Mouse (Mus musculus): ENCODE data around the gene Serpini1.
"Not testable (repeated sequence)": the region's sequence is repeated elsewhere in the genome, so short reads cannot be mapped to it uniquely, and the experiment has no call there.

Serpini1 gene

DNA sequence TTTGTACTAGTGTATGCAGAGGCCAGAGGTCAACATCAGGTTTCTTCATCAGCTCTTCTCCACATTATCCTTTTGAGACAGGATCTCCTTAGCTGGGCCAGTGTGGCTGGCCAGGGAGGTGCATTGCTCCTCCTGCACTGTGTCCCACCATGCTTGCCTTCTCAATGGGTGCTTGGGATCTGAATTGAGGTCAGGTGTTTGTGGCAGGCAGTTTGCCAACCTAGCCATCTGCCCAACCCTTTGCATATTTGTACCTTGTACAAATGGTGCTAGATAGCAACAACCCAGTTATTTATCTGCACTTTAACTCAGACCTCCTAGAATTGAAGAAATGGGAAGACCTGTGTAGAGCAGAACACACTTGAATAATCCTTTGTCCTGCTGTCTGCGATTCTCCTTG is 78.3 kb downstream of the Serpini1 start:
- DNase-seq (ENCODE audit: extremely low spot score, low read depth, low spot score), result no peak

DNA sequence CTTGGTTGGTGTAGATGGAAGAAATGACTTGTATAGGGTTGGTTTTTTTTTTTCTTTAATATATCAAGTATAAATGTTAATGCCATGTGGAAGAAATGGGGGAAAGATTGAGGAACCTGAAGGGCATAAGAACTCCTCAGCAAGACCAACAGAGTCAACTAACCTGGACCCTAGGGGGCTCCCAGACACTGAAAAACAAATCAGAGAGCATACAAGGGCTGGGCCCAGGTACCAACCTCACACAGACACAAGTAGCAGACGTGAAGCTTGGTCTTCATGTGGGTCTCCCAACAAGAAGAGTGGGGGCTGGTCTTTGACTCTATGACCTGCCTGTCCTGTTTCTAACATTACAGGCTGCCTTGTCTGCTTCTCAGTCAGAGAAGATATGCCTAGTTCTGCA is 82.2 kb downstream of the Serpini1 start:
- DNase-seq (ENCODE audit: extremely low spot score, low read depth, low spot score), result no peak

DNA sequence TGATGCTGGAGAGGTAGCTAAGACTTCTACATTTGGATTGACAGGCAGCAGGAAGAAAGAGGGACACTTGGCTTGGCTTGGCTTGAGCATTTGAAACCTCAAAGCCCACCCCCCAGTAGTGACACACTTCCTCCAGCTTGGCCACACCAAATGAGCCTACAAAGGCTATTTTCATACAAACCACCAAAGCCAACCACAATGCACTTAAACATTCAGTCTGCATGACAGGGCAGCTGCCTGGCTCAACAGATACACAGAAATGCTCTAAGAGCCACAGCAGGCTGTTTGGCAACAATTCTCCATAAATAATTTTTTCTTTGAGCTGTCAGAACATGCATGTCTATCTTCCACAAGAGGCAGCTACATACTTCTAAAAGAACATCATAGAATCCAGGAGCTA is 90.2 kb downstream of the Serpini1 start:
- DNase-seq (ENCODE audit: extremely low spot score, low read depth, low spot score), result no peak

DNA sequence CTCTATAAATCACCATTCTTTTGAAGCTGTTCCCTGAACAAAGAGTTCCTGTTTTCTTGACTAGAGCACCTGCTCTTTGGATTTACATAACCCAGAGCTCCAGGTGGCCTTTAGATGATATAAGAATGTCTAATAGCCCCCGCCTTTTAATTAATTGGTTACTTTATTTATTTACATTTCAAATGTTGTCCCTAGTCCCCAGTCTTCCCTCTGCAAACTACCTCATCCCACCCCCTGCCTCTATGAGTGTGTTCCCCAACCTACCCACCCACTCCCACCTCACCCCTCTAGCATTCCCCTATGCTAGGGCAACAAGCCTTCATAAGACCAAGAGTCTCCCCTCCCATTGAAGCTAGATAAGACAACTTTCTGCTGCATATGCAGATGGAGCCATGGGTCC is 90.9 kb downstream of the Serpini1 start:
- no peak for DNase-seq (ENCODE audit: extremely low spot score, low read depth, low spot score)

DNA sequence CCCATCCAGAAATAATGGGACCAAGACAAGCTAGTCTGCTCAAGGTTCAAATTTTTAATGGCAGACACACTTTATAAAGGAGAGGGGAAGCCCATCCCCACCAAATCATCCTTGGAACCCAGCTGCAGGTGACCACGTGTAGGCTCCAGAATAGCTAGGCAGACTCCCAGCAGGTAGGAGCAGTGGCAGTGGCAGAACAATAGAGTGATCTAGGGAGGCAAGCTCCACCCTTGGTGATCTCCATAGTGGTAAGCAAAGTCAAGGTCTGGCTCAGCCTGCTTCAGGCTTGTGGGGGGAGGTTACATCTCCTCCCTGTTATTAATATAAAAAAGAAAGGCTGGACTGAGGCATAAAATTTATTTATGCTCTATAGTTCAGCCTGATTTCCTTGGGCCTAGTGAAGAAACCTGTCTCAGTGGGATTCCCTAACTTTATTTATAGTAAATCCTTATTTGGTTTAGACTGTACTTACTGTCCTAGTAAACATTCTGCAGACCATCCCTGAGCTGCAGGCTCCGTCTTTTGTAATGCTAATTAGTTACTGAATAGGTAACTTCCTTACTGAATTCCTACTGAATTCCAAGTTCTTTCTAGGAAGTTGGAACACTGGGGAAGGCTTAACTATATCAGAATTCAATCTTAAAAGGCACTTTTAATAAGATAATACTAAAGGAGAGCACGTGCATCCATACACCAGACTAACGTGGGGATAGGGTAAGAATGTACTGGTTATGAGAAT is 93.2 kb downstream of the Serpini1 start:
- DNase-seq (ENCODE audit: extremely low spot score, low read depth, low spot score), result not testable (repeated sequence)

DNA sequence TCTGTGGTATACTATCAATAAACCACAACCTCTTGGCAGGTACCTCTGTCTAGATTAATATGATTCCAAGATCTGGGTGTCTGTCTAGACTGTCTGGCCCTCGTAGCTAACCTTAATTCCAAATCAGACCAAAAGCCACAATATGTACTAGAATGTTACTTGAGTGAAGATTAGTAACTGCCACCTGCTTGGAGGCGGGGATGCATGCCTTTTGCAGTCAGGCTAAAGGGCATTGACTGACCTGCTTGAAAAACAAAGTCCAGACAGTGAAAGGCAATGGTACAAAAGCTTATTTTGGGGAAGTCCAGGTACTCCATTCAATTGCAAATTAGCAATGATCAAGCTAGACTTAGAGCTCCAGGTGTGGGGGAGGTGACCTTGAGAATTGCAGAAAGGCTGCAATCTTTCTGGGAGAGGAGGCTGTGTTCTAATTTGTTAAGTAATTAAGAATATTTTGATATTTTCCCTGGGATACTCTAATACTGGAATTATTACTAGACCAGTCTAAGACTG is 94.3 kb downstream of the Serpini1 start:
- no peak for DNase-seq (ENCODE audit: extremely low spot score, low read depth, low spot score)

DNA sequence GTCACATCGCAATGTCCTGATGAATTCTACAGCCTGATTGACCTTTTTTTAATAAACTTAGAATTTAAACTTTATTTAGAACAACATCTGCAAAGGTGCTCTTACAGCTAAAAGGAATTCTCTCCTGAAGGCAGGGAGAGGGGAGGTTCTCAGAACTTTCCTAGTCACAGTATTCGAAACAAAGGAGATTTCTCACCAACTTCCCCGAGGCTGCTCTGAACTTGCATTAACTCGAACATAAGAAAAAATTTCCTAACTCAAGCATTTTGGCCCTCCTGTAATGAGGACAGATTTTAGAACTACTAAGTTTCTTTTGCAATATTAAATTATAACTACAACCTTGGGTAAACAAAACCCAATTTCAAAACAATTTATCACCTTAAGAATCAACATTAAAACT is 96.6 kb downstream of the Serpini1 start:
- DNase-seq (ENCODE audit: extremely low spot score, low read depth, low spot score), result not testable (repeated sequence)

DNA sequence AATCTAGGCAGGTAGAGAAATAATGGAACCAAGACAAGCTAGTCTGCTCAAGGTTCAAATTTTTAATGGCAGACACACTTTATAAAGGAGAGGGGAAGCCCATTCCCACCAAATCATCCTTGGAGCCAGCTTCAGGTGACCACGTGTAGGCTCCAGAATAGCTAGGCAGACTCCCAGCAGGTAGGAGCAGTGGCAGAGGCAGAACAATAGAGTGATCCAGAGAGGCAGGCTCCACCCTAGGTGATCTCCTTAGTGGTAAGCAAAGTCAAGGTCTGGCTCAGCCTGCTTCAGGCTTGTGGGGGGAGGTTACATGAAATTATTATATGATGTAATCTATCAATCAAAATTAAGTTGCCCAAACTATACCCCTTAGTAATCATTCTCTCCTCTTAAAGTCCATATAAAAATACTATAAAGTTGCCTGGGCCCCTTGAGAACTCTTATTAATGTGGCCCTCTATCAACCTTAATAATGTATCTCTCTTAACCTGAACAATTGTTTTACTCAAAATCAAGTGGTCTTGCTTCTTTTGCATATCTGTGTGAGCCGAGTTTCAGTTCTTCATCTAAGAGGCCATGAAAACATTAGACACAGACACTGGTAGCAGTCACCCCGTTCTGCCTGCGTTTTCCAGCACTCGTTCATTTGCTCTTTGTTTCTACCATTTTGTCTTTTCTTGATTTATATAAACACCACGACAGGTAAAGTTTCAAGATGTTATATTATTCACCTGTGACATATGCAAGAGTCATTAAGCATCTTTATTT is 98.4 kb downstream of the Serpini1 start:
- DNase-seq (ENCODE audit: extremely low spot score, low read depth, low spot score), result no peak

DNA sequence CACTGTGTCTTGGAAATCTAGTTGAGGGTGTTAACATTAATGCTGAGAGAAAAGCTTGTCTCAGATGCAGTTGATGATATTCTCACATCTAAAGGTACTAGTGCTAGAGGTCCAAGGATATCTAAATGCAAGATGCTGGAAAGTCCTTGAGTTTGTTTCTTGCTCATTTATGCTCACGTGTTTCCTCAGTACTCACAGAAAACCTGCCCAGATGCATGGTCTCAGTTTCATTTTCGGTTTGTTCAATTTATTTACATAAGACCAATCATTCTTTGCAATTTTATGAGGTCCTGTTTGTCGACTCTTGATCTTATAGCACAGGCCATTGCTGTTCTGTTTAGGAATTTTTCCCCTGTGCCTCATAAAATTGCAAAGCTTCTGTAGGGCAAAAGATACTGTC is 109.6 kb downstream of the Serpini1 start:
- DNase-seq (ENCODE audit: extremely low spot score, low read depth, low spot score), result no peak

DNA sequence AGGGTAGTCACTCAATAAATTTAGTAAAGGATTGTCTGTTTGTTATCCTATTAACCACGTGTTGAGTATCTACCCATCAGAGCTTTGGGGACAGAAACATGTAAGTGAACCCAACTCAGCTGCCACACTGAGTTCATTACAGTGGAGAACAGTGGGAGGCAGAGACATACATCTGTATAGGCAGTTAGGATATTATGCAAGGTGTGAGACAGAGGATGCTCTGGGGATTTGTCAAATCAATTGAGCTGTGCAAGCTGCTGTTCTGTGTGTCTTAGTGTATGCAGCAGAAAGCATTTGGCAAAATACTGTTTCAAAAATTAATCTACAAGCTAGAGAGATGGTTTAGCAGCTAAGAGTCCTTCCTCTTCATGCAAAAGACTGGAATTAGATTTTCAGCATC is 113.1 kb downstream of the Serpini1 start:
- no peak for DNase-seq (ENCODE audit: extremely low spot score, low read depth, low spot score)

DNA sequence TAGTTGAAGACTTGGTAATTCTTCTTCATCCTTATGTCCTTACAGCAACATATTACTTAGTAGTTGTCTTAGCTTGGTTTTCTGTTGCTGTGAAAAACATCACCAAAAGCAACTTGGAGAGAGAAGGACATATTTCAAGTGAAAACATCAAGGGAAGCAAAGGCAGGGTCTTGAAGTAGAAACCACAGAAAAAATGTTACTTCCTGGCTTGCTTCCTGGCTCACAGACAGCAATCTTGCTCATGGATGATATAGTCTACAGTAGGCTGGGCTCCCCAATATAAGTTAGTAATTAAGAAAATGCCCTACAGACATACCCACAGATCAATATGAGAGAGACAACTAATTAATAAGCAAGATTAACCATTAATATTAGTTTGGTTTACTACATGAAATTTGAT is 125.5 kb downstream of the Serpini1 start:
- no peak for DNase-seq (ENCODE audit: extremely low spot score, low read depth, low spot score)

DNA sequence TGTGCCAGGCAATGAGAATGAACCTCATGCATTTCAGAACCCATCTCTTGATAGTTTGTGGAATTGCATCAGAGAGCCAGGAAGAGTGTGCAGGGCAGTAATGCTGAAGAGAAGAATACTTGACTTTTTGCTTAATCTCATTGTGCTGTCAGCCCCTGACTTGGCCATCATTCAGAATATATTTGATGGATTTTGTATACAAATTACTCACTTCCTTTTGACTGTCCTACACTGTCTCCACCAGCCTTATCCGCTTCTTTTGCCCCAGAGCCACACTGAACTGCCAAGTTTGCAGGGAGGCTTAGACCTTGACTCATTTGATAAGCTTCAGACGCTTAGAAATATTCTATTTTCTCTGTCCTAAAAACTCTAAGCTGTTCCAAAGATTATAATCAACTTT is 129.4 kb downstream of the Serpini1 start:
- DNase-seq (ENCODE audit: extremely low spot score, low read depth, low spot score), result no peak

DNA sequence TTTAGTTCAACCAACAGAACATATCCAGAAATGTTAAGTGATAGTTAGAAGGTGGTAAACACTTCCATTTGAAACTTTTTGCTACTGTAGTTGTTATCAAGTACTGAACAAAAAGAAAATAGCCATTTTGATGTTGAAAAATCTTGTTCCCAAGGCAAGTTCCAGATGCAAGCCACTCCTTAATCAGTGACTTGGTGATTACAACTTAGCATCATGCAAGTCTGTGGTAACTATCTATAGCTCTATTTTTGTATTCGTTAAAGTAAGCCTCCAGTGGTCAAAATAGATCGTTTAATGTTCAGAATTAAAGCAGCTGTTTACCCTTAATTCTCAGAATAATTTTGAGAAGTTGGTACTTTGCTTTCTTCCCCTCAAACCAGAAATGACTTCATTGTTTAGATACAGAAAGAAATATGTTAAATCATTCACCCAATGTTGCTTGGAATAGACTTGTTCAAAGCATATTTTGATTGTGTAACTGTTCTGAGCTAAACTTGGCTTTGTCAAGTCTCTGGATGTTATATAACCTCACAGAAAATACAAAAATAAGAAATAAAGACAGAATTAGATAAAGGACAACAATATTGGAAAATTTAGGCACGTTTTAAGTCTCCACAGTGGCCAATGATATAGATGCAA is 130.0 kb downstream of the Serpini1 start:
- DNase-seq (ENCODE audit: extremely low spot score, low read depth, low spot score), result no peak

DNA sequence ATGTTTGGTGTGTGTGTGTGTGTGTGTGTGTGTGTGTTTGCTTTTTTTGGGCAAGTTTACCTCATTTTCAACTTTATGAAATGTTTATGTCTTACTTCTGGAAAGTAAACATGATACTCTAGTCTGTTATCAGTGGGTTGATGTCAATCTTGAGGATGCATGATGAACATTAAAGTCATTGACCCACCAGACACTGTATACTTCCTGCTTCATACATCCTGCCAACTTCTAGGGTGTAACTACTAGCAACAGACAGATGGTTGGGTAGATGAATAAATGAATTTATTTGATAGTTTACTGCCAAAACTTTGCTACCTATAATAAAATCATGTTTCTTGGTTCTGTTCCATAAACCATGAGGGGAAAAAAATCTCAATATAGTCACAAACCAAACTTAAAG is 133.0 kb downstream of the Serpini1 start:
- no peak for DNase-seq (ENCODE audit: extremely low spot score, low read depth, low spot score)

DNA sequence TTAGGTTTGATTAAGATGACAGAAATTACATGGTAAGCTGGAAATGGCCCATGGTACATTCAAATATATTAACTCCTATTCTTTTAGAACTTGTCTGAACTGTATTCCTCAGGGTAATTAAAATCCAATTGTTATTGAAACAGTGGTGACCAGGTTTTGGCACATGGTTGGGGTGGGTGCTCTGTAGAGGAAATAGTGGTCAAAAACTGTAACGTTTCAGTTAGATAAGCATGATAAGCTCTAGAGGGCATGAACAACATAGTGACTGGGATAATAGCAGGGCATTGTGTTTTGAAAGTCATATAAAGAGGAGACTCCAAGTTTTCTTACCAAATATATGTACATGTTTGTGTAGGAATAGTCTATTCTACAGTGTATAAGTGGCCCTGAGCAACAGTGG is 134.7 kb downstream of the Serpini1 start:
- DNase-seq (ENCODE audit: extremely low spot score, low read depth, low spot score), result no peak
